Mouse (Mus musculus): ENCODE measurements around the gene Hoxa10.

GRCm38 (mm10) chr6:52264106-52264790 lies 23.6 kb upstream of the Hoxa10 start:
- TF ChIP-seq CTCF (IDR thresholded peaks at IDR 0.05; ENCODE audit: borderline replicate concordance, insufficient read depth, low read depth, low read length) (no peak), POLR2A (IDR thresholded peaks at IDR 0.05; ENCODE audit: borderline replicate concordance, insufficient read depth, low read length) (no peak)
